Mouse (Mus musculus) heart, embryonic 15.5 days (tissue): ENCODE measurements around the gene Diexf. TPM values are rescaled to one million over a fixed set of nuclear protein-coding genes. Genes with fewer than 3 reads are reported as not detected.
A peak's percentile ranks its signal among the peaks of the same experiment; 100 is the strongest.

Experiments used
- ATAC-seq: fragments of 200-750 bp; cut with Nextera tagmentation; replicated peaks from 2 replicates; pipeline ENCODE4 v1.8.0; 2017; ENCODE audit warnings: low read depth, moderate TSS enrichment; ENCODE audit not compliant: insufficient number of reproducible peaks, insufficient read depth, low FRiP score
- H3K27ac ChIP-seq: fragments of 300-500 bp; sonication (generic); 2 replicates; pipeline ENCODE4 v1.5.1; 2015; ENCODE audit warnings: mild to moderate bottlenecking, inconsistent platforms
- H3K27me3 ChIP-seq: fragments of 300-500 bp; sonication (generic); 2 replicates; pipeline ENCODE4 v1.6.1; 2015; ENCODE audit warnings: inconsistent platforms
- H3K36me3 ChIP-seq: fragments of 300-500 bp; sonication (generic); 2 replicates; pipeline ENCODE4 v1.6.1; 2015; ENCODE audit warnings: mild to moderate bottlenecking, inconsistent platforms
- H3K4me1 ChIP-seq: fragments of 300-500 bp; sonication (generic); replicated peaks from 2 replicates; pipeline ENCODE4 v1.6.1; 2015; ENCODE audit warnings: inconsistent platforms
- H3K4me2 ChIP-seq: fragments of 300-500 bp; sonication (generic); 2 replicates; pipeline ENCODE4 v1.6.1; 2015; ENCODE audit warnings: inconsistent platforms, mild to moderate bottlenecking, moderate library complexity
- H3K4me3 ChIP-seq: fragments of 300-500 bp; sonication (generic); 2 replicates; pipeline ENCODE4 v1.5.1; 2015; ENCODE audit warnings: mild to moderate bottlenecking, inconsistent platforms
- H3K9ac ChIP-seq: fragments of 300-500 bp; sonication (generic); 2 replicates; pipeline ENCODE4 v1.6.1; 2015; ENCODE audit warnings: mild to moderate bottlenecking, inconsistent platforms
- H3K9me3 ChIP-seq: fragments of 300-500 bp; sonication (generic); replicated peaks from 2 replicates; pipeline ENCODE4 v1.6.1; 2016; ENCODE audit warnings: inconsistent platforms
- WGBS: fragments of 180-500 bp; shearing (Covaris S2); methylation state at CpG from one replicate; pipeline ENCODE4 v1.1.7; 2015; ENCODE audit warnings: mixed read lengths; 5-methylcytosine and 5-hydroxymethylcytosine counted together
- polyA plus RNA-seq: library from polyadenylated mRNA; unstranded; fragments of >200 nt; fragmentation: Nextera tagmentation; extraction: Ambion mirVana; gene quantifications from 2 replicates; pipeline ENCODE4 v1.2.1, GENCODE M21; 2015

Gene Diexf
- polyA plus RNA-seq = 3.8 and 4.9 TPM in 2 replicates

DNA sequence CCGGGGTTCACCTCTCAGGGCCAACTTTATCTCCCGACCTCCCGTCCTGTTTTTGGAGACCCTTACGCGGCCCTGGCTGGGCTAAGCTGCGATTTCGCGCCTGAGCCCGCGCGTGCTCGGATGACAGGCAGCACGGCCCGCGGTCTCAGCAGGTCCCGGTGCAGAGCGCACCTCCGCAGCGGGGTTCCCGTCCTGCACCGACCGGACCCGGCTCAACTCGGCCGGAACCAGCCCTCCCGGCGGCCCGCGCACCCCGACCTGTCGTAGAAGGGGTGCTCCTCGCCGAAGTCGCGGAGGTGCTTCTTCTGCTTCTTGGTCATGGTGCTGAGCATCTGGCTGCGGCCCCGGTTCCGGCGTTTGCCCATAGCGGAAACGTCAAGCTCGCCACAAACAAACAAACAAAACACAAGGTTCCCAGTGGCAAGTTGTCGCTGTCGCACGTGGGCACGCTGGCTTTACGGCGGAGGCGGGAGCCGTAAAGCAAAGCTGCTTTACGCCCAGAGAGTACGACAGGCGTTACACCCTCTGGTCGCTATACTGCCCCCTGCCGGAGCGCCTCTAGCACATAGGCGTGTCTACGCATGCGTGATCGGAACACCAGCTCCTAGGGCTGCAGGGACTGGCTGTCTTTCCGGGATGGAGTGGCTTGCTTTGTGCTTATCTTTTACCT is at the start of gene Diexf:
Gene Diexf, minus strand, starts transcription at position 487 of the 670 bp plus-strand sequence.
- peak within 1 kb of the TSS; percentile 97 for H3K4me3 ChIP-seq
- H3K4me2 ChIP-seq = peak within 1 kb of the TSS; percentile 85
- H3K4me1 ChIP-seq = peaks cover 7% of the 10 kb centered on the region
- H3K9me3 ChIP-seq = no peaks in the 10 kb centered on the region
- H3K27ac ChIP-seq = peak within 1 kb of the TSS; percentile 13; the same call in 1 of the 2 replicates
- peak; percentile 91 for ATAC-seq
- H3K36me3 ChIP-seq = peaks cover 20% of the 10 kb centered on the region
- whole genome bisulfite sequencing = under 1% methylated on average over 61 of the region's 61 CpGs
- peak within 1 kb of the TSS; percentile 89 for H3K9ac ChIP-seq
- H3K27me3 ChIP-seq = no peaks in the 10 kb centered on the region

DNA sequence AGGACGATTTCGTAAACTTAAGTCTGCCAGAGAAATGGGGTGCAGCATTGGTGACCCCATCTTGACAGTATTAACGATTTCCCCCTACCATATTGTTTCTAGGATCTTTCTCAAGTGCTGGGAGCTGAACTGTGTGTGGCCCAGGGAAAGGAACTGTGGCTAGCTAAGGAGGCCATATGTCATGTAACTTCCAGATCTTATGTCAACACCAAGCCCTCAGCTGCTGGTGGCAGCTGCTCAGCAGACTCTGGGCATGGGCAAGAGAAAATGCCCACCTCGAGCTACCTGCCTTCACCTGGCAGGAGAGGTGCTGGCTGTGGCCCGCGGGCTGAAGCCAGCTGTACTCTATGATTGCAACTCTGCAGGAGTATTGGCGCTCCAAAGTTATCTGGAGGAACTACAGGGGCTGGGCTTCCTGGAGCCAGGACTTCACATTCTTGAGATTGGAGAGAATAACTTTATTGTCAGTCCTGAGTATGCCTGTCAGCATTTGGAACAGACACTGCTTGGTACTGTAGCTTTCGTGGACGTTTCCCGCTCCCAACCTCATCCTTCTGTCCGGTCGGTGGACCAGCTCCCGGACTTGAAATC is 44.2 kb upstream of the Diexf start:
- Histone ChIP-seq H3K4me2 (peak overlapping the region; percentile 78), H3K27ac (peak overlapping the region; percentile 91), H3K36me3 (no peaks in the 10 kb centered on the region), H3K9ac (peak overlapping the region; percentile 69; the same call in 1 of the 2 replicates), H3K4me1 (peaks cover 34% of the 10 kb centered on the region), H3K27me3 (no peaks in the 10 kb centered on the region), H3K9me3 (no peaks in the 10 kb centered on the region), H3K4me3 (peak overlapping the region; percentile 62)
- no peak for ATAC-seq
- 54% methylated on average over 13 of the region's 13 CpGs for WGBS

DNA sequence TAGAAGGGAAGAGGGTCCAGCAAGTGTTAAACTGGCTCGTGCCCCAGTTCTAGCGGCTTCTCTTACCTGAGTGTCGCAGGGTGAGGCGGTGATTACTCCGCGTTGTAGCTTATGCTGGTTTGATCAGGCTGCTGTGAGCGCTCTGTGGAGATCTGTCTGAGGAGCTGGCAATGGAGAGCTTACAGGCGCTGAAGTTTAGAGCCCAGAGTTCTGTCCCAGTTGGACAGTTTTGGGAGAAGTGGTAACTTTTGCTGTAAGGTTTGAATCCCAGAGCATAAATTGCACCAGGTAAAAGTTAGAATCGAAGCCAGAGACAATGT is 43.7 kb upstream of the Diexf start:
- Histone ChIP-seq H3K36me3 (no peaks in the 10 kb centered on the region), H3K27ac (peak overlapping the region; percentile 91), H3K9me3 (no peaks in the 10 kb centered on the region), H3K4me2 (peak overlapping the region; percentile 78), H3K4me1 (peaks cover 34% of the 10 kb centered on the region), H3K27me3 (no peaks in the 10 kb centered on the region), H3K4me3 (peak overlapping the region; percentile 62), H3K9ac (peak overlapping the region; percentile 69)
- ATAC-seq = no peak; the same call in 1 of the 2 replicates
- WGBS = 16% methylated on average over 9 of the region's 9 CpGs

DNA sequence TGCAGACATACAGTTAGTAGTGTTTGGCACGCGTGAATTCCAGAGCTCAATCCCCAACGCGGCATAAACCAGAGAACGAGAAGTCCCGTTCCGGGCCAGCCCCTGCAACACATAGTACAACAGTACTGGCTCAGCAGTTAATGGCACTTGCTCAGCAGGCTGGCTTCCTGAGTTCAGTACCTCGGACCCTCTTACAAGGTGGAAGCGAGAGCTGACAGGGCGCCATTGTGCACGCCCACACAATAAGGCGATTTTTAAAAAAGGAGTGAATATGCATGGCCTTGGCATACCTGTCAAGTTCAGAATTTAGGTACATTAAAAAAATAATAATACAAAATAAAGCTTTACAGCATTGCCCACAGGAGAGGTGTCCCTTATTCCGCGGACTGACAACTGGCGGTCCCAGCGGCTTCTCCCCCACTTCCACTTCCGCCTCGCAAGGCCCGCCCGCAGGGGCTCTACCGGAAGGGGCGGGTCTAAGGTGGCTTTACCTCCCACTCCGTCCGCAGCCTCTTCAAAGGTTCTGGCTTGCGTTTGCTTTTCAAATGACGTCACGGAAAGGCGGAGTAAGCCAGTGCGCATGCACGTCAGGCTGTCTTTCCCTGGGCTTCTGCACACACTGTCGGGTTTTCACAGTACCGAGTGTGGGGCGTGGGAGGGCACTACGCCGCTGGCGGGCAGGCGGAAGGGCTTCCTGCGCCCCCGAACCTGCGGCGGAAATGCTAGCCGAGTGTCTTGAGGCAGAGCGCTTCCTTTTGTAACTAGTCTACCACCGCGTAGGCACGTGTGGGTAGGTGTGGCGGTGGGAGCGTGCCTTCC is 43.1 kb upstream of the Diexf start:
- H3K36me3 ChIP-seq = no peaks in the 10 kb centered on the region

DNA sequence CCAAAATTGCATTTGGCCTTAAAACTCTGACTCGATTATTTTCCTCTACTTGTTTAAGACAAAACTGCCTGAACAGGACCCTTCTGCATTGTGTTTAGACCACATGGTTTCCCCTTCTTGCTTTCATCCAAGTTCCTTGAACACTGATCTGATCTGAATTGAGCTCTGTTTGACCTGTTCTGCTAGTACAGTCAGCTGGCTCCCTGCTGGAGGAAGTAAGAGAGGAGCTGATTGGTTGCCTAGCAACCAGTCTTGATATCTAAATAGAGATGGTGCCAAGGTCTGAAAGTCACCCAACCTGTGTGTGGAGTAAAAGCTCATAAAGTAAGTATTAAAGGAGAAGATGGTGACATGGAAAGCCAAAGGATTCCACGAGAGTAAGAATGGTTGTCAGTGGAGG is 39.8 kb upstream of the Diexf start:
- H3K4me2 ChIP-seq = no peak overlapping the region
- H3K4me3 ChIP-seq = no peak overlapping the region
- WGBS = 69% methylated on average over 2 of the region's 2 CpGs
- no peak overlapping the region for H3K9ac ChIP-seq
- ATAC-seq = no peak
- no peaks in the 10 kb centered on the region for H3K9me3 ChIP-seq
- H3K36me3 ChIP-seq = no peaks in the 10 kb centered on the region
- peaks cover 25% of the 10 kb centered on the region for H3K4me1 ChIP-seq
- H3K27me3 ChIP-seq = no peaks in the 10 kb centered on the region
- H3K27ac ChIP-seq = no peak overlapping the region

More for the DNA sequence above, 43.1 kb upstream of the Diexf start:
- peak overlapping the region; percentile 62 for H3K4me3 ChIP-seq
- WGBS = under 1% methylated on average over 48 of the region's 48 CpGs
- ATAC-seq = peak; percentile 99
- peak overlapping the region; percentile 91 for H3K27ac ChIP-seq
- no peaks in the 10 kb centered on the region for H3K27me3 ChIP-seq
- peaks cover 34% of the 10 kb centered on the region for H3K4me1 ChIP-seq
- H3K9ac ChIP-seq = peak overlapping the region; percentile 69
- no peaks in the 10 kb centered on the region for H3K9me3 ChIP-seq
- peak overlapping the region; percentile 78 for H3K4me2 ChIP-seq

- Histone ChIP-seq H3K27ac (no peak overlapping the region), H3K9me3 (no peaks in the 10 kb centered on the region), H3K4me1 (peaks cover 19% of the 10 kb centered on the region), H3K9ac (no peak overlapping the region), H3K36me3 (no peaks in the 10 kb centered on the region), H3K4me2 (no peak overlapping the region), H3K27me3 (no peaks in the 10 kb centered on the region), H3K4me3 (no peak overlapping the region)
- WGBS = 77% methylated on average over 7 of the region's 7 CpGs
- no peak for ATAC-seq
Observed at GRCm38 (mm10) chr1:193169228-193169627, 39.2 kb upstream of the Diexf start.

DNA sequence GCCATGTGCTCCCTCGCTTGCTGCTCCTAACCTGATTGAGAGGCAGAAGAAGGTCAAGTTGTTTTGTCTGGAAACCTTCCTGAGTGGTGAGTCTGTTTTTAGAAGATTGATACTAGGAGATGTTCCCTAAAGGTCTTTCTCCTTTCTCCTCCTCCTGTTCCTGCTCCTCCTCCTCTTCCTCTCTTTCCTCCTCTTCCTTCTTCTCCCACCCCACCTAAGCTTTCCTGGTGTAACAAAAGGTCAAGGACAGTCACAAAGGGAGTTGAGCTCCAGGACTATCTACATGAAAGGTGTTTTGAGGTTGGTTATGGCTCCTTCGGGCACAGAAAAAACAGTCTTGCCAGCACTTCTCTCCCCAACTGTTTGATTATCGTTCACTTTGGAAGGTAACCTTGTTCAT is 37.7 kb upstream of the Diexf start, which contains the start of gene A130010J15Rik:
Gene A130010J15Rik, plus strand, starts transcription at position 301 of the 400 bp plus-strand sequence.
- Histone ChIP-seq H3K4me3 (no peak within 1 kb of the TSS), H3K4me2 (no peak within 1 kb of the TSS), H3K36me3 (no peaks in the 10 kb centered on the region), H3K4me1 (peaks cover 13% of the 10 kb centered on the region), H3K27ac (no peak within 1 kb of the TSS), H3K9ac (no peak within 1 kb of the TSS), H3K27me3 (no peaks in the 10 kb centered on the region), H3K9me3 (no peaks in the 10 kb centered on the region)
- ATAC-seq = no peak
- WGBS = 77% methylated on average over 3 of the region's 3 CpGs

DNA sequence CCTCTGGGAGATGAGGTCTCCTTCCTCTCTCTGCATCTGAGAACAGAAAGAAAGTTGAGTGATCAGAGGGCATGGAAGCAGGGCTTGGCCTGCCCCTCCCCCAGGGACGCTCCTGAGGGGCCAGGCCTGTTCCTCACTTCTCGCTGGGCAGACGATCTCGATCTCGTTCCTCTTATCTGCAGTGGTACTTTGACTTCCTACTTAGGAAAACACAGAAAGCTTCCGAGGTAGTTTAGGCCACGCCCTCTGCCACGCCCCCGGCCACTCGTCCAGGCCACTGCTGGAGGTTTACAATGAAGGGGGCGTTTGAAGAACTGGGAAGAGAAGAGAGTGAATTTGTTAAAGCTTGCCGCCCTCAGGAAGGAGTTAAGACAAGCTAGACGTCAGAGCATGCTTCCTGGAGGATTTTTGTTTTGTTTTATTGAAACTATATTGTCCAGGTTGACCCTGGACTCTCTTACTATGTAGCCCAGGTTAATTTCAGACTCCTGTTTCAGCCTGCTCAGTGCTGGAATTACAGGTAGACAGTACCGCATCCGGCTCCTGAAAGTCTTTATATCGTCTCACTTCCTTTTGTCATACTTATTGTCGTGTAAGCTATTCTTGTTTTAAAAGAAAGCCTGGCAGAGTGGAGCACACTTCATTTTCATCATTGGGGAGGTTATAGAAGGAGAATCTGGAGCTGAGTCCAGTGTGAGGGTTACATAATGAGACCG is 30.4 kb upstream of the Diexf start:
- Histone ChIP-seq H3K4me1 (peaks cover 17% of the 10 kb centered on the region), H3K36me3 (no peaks in the 10 kb centered on the region), H3K4me3 (peak overlapping the region; percentile 33), H3K9me3 (no peaks in the 10 kb centered on the region), H3K9ac (0 out of 2 replicates have a peak overlapping the region, but pooled peaks have one; percentile 1), H3K27ac (no peak overlapping the region), H3K27me3 (no peaks in the 10 kb centered on the region), H3K4me2 (peak overlapping the region; percentile 53)
- 15% methylated on average over 18 of the region's 18 CpGs for WGBS
- peak; percentile 67; the same call in 1 of the 2 replicates for ATAC-seq

DNA sequence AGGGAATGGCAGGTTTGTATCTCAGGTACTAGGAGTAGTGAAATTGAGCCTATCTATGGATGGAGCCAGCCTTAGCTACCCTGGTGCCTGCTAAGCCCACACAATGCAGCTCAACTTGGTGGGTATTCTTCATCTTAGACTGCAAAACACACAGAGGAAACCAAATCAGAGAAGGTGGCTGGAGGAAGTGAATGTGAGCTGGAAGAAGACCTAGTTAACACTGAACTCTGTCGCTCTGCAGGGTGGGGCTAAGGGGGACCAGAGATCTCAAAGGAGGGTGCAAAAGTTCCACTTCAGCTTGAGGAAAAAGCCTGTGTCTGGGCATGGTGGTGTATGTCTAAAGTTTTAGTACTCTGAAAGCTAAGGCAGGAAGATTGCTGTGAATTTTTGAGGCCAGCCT is 29.5 kb upstream of the Diexf start:
- Histone ChIP-seq H3K9me3 (no peaks in the 10 kb centered on the region), H3K4me3 (no peak overlapping the region), H3K4me2 (no peak overlapping the region), H3K27me3 (no peaks in the 10 kb centered on the region), H3K9ac (no peak overlapping the region), H3K27ac (no peak overlapping the region), H3K4me1 (peaks cover 17% of the 10 kb centered on the region), H3K36me3 (no peaks in the 10 kb centered on the region)
- 57% methylated on average over 1 of the region's 1 CpGs for WGBS
- ATAC-seq = no peak

DNA sequence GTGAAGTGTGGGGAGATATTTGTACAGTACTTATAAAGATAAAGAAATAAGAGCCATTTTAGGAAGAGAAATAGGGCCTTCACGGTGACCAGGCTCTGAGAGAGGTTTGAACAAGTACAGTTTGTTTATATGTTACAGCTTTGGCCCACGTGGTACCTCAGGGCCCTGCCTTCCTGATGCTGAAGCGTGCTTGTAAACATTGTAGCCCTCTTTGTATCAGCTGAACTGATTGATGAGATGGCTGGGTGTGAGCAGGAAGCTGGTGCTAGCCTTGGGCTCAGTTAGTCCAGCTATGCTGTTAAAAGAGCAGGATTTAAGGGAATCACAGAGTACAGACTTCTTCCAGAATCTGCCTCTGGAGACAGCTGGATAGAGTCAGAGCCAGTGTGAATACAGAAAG is 29.1 kb upstream of the Diexf start:
- H3K9me3 ChIP-seq = no peaks in the 10 kb centered on the region
- no peak overlapping the region for H3K9ac ChIP-seq
- ATAC-seq = no peak
- H3K36me3 ChIP-seq = no peaks in the 10 kb centered on the region
- no peak overlapping the region for H3K4me2 ChIP-seq
- H3K27ac ChIP-seq = no peak overlapping the region
- 41% methylated on average over 3 of the region's 3 CpGs for WGBS
- H3K27me3 ChIP-seq = peaks cover 4% of the 10 kb centered on the region
- no peak overlapping the region for H3K4me3 ChIP-seq
- H3K4me1 ChIP-seq = peaks cover 17% of the 10 kb centered on the region

DNA sequence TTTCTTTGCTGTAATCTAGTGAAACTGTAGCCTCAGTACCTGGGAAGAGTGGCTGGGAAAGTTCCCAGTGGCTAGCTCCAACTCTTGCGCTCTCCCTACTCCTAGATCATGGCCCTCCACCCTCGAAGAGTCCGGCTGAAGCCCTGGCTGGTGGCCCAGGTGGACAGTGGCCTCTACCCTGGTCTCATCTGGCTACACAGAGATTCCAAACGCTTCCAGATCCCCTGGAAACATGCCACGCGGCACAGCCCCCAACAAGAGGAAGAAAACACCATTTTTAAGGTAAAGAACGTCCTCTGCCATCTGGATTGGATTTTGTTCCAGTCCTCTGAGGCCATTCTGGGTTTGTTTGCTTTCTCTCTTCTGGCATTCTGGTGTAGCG is 27.0 kb upstream of the Diexf start:
- H3K4me2 ChIP-seq = no peak overlapping the region
- peaks cover 16% of the 10 kb centered on the region for H3K27me3 ChIP-seq
- peaks cover 31% of the 10 kb centered on the region for H3K4me1 ChIP-seq
- no peaks in the 10 kb centered on the region for H3K36me3 ChIP-seq
- no peak overlapping the region for H3K4me3 ChIP-seq
- H3K9ac ChIP-seq = no peak overlapping the region
- WGBS = 71% methylated on average over 8 of the region's 8 CpGs
- no peaks in the 10 kb centered on the region for H3K9me3 ChIP-seq
- ATAC-seq = no peak
- peak overlapping the region; percentile 60 for H3K27ac ChIP-seq
